Mouse (Mus musculus) MEL (cell line): Measurements from ENCODE around the gene Ubxn1. TPM values are rescaled to one million over a fixed set of nuclear protein-coding genes. Genes with fewer than 3 reads are reported as not detected.
"Not testable (repeated sequence)": the region's sequence is repeated elsewhere in the genome, so short reads cannot be mapped to it uniquely, and the experiment has no call there.

Experiments used
- DNase-seq: peaks from one replicate; pipeline ENCODE4 v3.0.0; 2011; ENCODE audit warnings: low read depth, low spot score
- H3K27ac ChIP-seq: 2 replicates; pipeline ENCODE4 v1.5.1; 2012; ENCODE audit warnings: low read depth, mild to moderate bottlenecking, control low read depth, low read length, moderate library complexity; ENCODE audit not compliant: control insufficient read depth
- H3K27me3 ChIP-seq, 2 experiments: fragments of 150-350 bp in 1 of 2; sonication (generic) in 1 of 2; 2 replicates each; pipeline ENCODE4 v1.6.1; 2012; ENCODE audit warnings: low read length in 2 of 2, mild to moderate bottlenecking in 2 of 2, improper control_type of control experiment in 1 of 2, moderate library complexity in 1 of 2; ENCODE audit not compliant: insufficient read depth in 2 of 2, control insufficient read depth in 1 of 2
- H3K36me3 ChIP-seq, 2 experiments: 2 replicates each; pipeline ENCODE4 v1.6.1; 2012 to 2014; ENCODE audit warnings: low read length in 2 of 2, improper control_type of control experiment in 1 of 2, inconsistent platforms in 1 of 2, mild to moderate bottlenecking in 1 of 2; ENCODE audit not compliant: insufficient read depth in 2 of 2, control insufficient read depth in 1 of 2
- H3K4me1 ChIP-seq, 2 experiments: fragments of 150-350 bp in 1 of 2; sonication (generic) in 1 of 2; 2 replicates each; pipeline ENCODE4 v1.6.1; 2012; ENCODE audit warnings: low read length in 2 of 2, improper control_type of control experiment in 1 of 2, mild to moderate bottlenecking in 1 of 2; ENCODE audit not compliant: insufficient read depth in 2 of 2, control insufficient read depth in 1 of 2
- H3K4me3 ChIP-seq, 2 experiments: fragments of 150-350 bp in 1 of 2; sonication (generic) in 1 of 2; 2 replicates each; pipeline ENCODE4 v1.5.1; 2012; ENCODE audit warnings: low read depth in 2 of 2, low read length in 2 of 2, mild to moderate bottlenecking in 2 of 2, moderate library complexity in 2 of 2, control low read depth in 1 of 2, improper control_type of control experiment in 1 of 2; ENCODE audit not compliant: control insufficient read depth in 1 of 2, insufficient read depth in 1 of 2
- H3K79me2 ChIP-seq: 2 replicates; pipeline ENCODE4 v1.6.1; 2012; ENCODE audit warnings: mild to moderate bottlenecking, low read length, moderate library complexity; ENCODE audit not compliant: control insufficient read depth, poor library complexity, insufficient read depth
- H3K9ac ChIP-seq: 2 replicates; pipeline ENCODE4 v1.6.1; 2012; ENCODE audit warnings: low read depth, mild to moderate bottlenecking, control low read depth, low read length, moderate library complexity; ENCODE audit not compliant: control insufficient read depth, poor library complexity, severe bottlenecking
- H3K9me3 ChIP-seq: fragments of 150-350 bp; sonication (generic); replicated peaks from 2 replicates; pipeline ENCODE4 v1.6.1; 2012; ENCODE audit warnings: mild to moderate bottlenecking, low read length, improper control_type of control experiment, moderate library complexity; ENCODE audit not compliant: insufficient read depth
- BHLHE40 ChIP-seq: IDR thresholded peaks from 2 replicates; pipeline ENCODE4 v1.6.1; 2012; ENCODE audit warnings: low read depth, mild to moderate bottlenecking, inconsistent platforms, low read length, improper control_type of control experiment, borderline replicate concordance
- CHD1 ChIP-seq: IDR thresholded peaks from 2 replicates; pipeline ENCODE4 v1.6.1; 2012; ENCODE audit warnings: low read depth, mild to moderate bottlenecking, inconsistent platforms, low read length, improper control_type of control experiment
- CTCF ChIP-seq, 3 experiments: IDR thresholded peaks in 2 of 3; conservative IDR thresholded peaks in 1 of 3; 2 replicates each; pipeline ENCODE4 v1.5.1; 2011 to 2012; ENCODE audit warnings: low read length in 3 of 3, low read depth in 2 of 3, mild to moderate bottlenecking in 2 of 3, improper control_type of control experiment in 1 of 3, inconsistent platforms in 1 of 3, mixed read lengths in 1 of 3, moderate library complexity in 1 of 3; ENCODE audit not compliant: control insufficient read depth in 1 of 3, insufficient read depth in 1 of 3, poor library complexity in 1 of 3, severe bottlenecking in 1 of 3
- ETS1 ChIP-seq: IDR thresholded peaks from 2 replicates; pipeline ENCODE4 v1.6.1; 2012; ENCODE audit warnings: low read depth, mild to moderate bottlenecking, inconsistent platforms, low read length, improper control_type of control experiment, moderate library complexity
- GATA1 ChIP-seq: IDR thresholded peaks from 2 replicates; pipeline ENCODE4 v1.6.1; 2011; ENCODE audit warnings: low read depth, low read length, improper control_type of control experiment
- HCFC1 ChIP-seq: IDR thresholded peaks from 2 replicates; pipeline ENCODE4 v1.6.1; 2012; ENCODE audit warnings: low read depth, mild to moderate bottlenecking, inconsistent platforms, low read length, improper control_type of control experiment, moderate library complexity
- JUND ChIP-seq: IDR thresholded peaks from 2 replicates; pipeline ENCODE4 v1.6.1; 2011; ENCODE audit warnings: low read depth, mild to moderate bottlenecking, improper control_type of control experiment, low read length
- MAX ChIP-seq: IDR thresholded peaks from 2 replicates; pipeline ENCODE4 v1.6.1; 2011; ENCODE audit warnings: low read length, improper control_type of control experiment
- MXI1 ChIP-seq: IDR thresholded peaks from 2 replicates; pipeline ENCODE4 v1.6.1; 2011; ENCODE audit warnings: mild to moderate bottlenecking, low read depth, low read length, improper control_type of control experiment
- MYC ChIP-seq: IDR thresholded peaks from 2 replicates; pipeline ENCODE4 v1.6.1; 2011; ENCODE audit warnings: low read depth, mild to moderate bottlenecking, low read length, improper control_type of control experiment, moderate library complexity
- NELFE ChIP-seq: IDR thresholded peaks from 2 replicates; pipeline ENCODE4 v1.6.1; 2011; ENCODE audit warnings: low read depth, low read length, improper control_type of control experiment
- POLR2A ChIP-seq, 2 experiments: IDR thresholded peaks; 2 replicates each; pipeline ENCODE4 v1.6.1; 2011 to 2012; ENCODE audit warnings: low read length in 2 of 2, mild to moderate bottlenecking in 2 of 2, control low read depth in 1 of 2, improper control_type of control experiment in 1 of 2, low read depth in 1 of 2, moderate library complexity in 1 of 2; ENCODE audit not compliant: control insufficient read depth in 1 of 2, insufficient read depth in 1 of 2, poor library complexity in 1 of 2
- POLR2AphosphoS2 ChIP-seq: IDR thresholded peaks from 2 replicates; pipeline ENCODE4 v1.6.1; 2011; ENCODE audit warnings: low read length, improper control_type of control experiment
- POLR2AphosphoS5 ChIP-seq: IDR thresholded peaks from 2 replicates; pipeline ENCODE4 v1.6.1; 2012; ENCODE audit warnings: low read depth, borderline replicate concordance, mild to moderate bottlenecking, inconsistent platforms, low read length, moderate library complexity, mixed read lengths
- RAD21 ChIP-seq: IDR thresholded peaks from 2 replicates; pipeline ENCODE4 v1.6.1; 2011; ENCODE audit warnings: mild to moderate bottlenecking, low read depth, low read length, improper control_type of control experiment
- RCOR1 ChIP-seq: IDR thresholded peaks from 2 replicates; pipeline ENCODE4 v1.6.1; 2012; ENCODE audit warnings: low read depth, mild to moderate bottlenecking, inconsistent platforms, low read length, improper control_type of control experiment
- SMC3 ChIP-seq: IDR thresholded peaks from 2 replicates; pipeline ENCODE4 v1.6.1; 2011; ENCODE audit warnings: low read depth, low read length, improper control_type of control experiment
- TCF12 ChIP-seq: IDR thresholded peaks from 2 replicates; pipeline ENCODE4 v1.6.1; 2014; ENCODE audit warnings: low read depth, mild to moderate bottlenecking, inconsistent platforms, low read length, improper control_type of control experiment, moderate library complexity
- ZC3H11A ChIP-seq: IDR thresholded peaks from 2 replicates; pipeline ENCODE4 v1.6.1; 2012; ENCODE audit warnings: low read depth, mild to moderate bottlenecking, inconsistent platforms, low read length, improper control_type of control experiment
- ZKSCAN1 ChIP-seq: IDR thresholded peaks from 2 replicates; pipeline ENCODE4 v1.6.1; 2012; ENCODE audit warnings: low read depth, mild to moderate bottlenecking, inconsistent platforms, low read length, improper control_type of control experiment, moderate library complexity
- ZMIZ1 ChIP-seq: IDR thresholded peaks from 2 replicates; pipeline ENCODE4 v1.6.1; 2012; ENCODE audit warnings: low read depth, mild to moderate bottlenecking, inconsistent platforms, low read length, improper control_type of control experiment, moderate library complexity
- polyA plus RNA-seq, 2 experiments: library from polyadenylated mRNA; stranded (reverse) in 1 of 2; unstranded in 1 of 2; fragments of >175 nt in 1 of 2; fragments of >200 nt in 1 of 2; gene quantifications; 2 replicates each; pipeline versions ENCODE4 v1.2.1 to v1.2.4; 2012; ENCODE audit warnings: low replicate concordance in 2 of 2, low read depth in 1 of 2; ENCODE audit not compliant: insufficient read length in 2 of 2, insufficient read depth in 1 of 2, missing spikeins in 1 of 2
- total RNA-seq: library from RNA; depleted of rRNA; stranded (reverse); fragments of 300-350 nt; gene quantifications from 2 replicates; pipeline ENCODE4 v1.2.3, GENCODE M21; 2012

Gene Ubxn1
- total and polyA plus RNA-seq, 3 experiments = 187 to 366 TPM; not detected in 1

- H3K4me3 ChIP-seq = no peak overlapping the region
- DNase-seq = no peak
- H3K36me3 ChIP-seq = peaks cover 5 to 32% of the 10 kb centered on the region in 2 experiments
These were observed 38.3 kb upstream of the Ubxn1 start for GRCm38 (mm10) chr19:8832971-8833370.

DNA sequence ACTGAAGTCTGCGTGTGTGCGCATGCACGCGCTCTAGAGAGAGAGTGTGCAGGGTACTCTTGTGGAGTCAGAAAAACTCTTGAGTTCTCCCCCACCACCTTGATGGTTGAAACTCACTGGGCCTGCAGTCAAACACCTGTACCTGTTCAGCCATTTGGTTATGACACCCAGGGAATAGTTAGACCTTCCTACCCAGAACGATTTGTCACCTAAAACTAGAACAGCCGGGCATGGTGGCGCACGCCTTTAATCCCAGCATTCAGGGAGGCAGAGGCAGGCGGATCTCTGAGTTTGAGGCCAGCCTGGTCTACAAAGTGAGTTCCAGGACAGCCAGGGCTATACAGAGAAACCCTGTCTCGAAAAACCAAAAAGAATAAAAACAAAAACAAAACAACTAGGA, 35.0 kb upstream of the Ubxn1 start:
- H3K27me3 ChIP-seq, H3K79me2 ChIP-seq, DNase-seq, H3K9ac ChIP-seq, H3K9me3 ChIP-seq, H3K4me3 ChIP-seq: not testable (repeated sequence)
- peak overlapping the region; percentile 92; the same call in 1 of the 2 replicates for H3K27ac ChIP-seq
- H3K36me3 ChIP-seq = peaks cover 14% of the 10 kb centered on the region in 2 experiments
- H3K4me1 ChIP-seq = peaks cover 3 to 17% of the 10 kb centered on the region in 2 experiments

More at GRCm38 (mm10) chr19:8832971-8833370, 38.3 kb upstream of the Ubxn1 start:
- no peak overlapping the region for H3K27ac ChIP-seq
- TF ChIP-seq ZKSCAN1 (no peak), RAD21 (no peak), BHLHE40 (no peak), TCF12 (no peak), RCOR1 (no peak), POLR2AphosphoS2 (no peak), MAX (no peak), JUND (no peak), POLR2A (IDR thresholded peaks at IDR 0.05; ENCODE audit: control insufficient read depth in 1 of 2, insufficient read depth in 1 of 2, low read depth in 1 of 2, low read length in 2 of 2, poor library complexity in 1 of 2) (no peak), GATA1 (no peak), CHD1 (no peak)
- no peaks in the 10 kb centered on the region for H3K27me3 ChIP-seq
- H3K9ac ChIP-seq = no peak overlapping the region
- peaks cover 0 to 3% of the 10 kb centered on the region in 2 experiments; a peak in 3 of 4 replicates for H3K4me1 ChIP-seq
- no peaks in the 10 kb centered on the region for H3K9me3 ChIP-seq
- peaks cover 1% of the 10 kb centered on the region; the same call in 1 of the 2 replicates for H3K79me2 ChIP-seq

- TF ChIP-seq HCFC1 (peak; percentile 66), ZKSCAN1 (no peak), ZC3H11A (peak; percentile 70), SMC3 (no peak), MAX (peak; percentile 83), CTCF (IDR thresholded peaks at IDR 0.05 in 2 of 3, conservative IDR thresholded peaks at IDR 0.05 in 1 of 3; ENCODE audit: control insufficient read depth in 1 of 3, insufficient read depth in 1 of 3, low read depth in 2 of 3, low read length in 3 of 3, poor library complexity in 1 of 3, severe bottlenecking in 1 of 3) (peak; percentile 20 to 63 (median 58); a peak in 5 of 6 replicates), POLR2A (IDR thresholded peaks at IDR 0.05; ENCODE audit: control insufficient read depth in 1 of 2, insufficient read depth in 1 of 2, low read depth in 1 of 2, low read length in 2 of 2, poor library complexity in 1 of 2) (peak; percentile 59 to 71), POLR2AphosphoS2 (no peak), MYC (peak; percentile 84), ZMIZ1 (0 out of 2 replicates have a peak, but pooled peaks have one; percentile 47), NELFE (peak; percentile 58), POLR2AphosphoS5 (no peak), MXI1 (peak; percentile 35; the same call in 1 of the 2 replicates), ETS1 (no peak)
- peak; percentile 88 for DNase-seq
These were observed 34.0 kb upstream of the Ubxn1 start, which contains the start of gene Bscl2 for GRCm38 (mm10) chr19:8837251-8837791. Gene Bscl2 (plus strand): TSS chr19:8837467.

More at GRCm38 (mm10) chr19:8837251-8837791, 34.0 kb upstream of the Ubxn1 start, which contains the start of gene Bscl2:
- Histone ChIP-seq H3K4me1 (peaks cover 3 to 17% of the 10 kb centered on the region in 2 experiments), H3K27ac (peak within 1 kb of the TSS; percentile 92), H3K36me3 (peaks cover 10 to 14% of the 10 kb centered on the region in 2 experiments), H3K9ac (peak within 1 kb of the TSS; percentile 91), H3K27me3 (no peaks in the 10 kb centered on the region), H3K4me3 (peak within 1 kb of the TSS; percentile 56 to 64), H3K79me2 (no peaks in the 10 kb centered on the region; the same call in 1 of the 2 replicates), H3K9me3 (no peaks in the 10 kb centered on the region)
